Mouse (Mus musculus) thymus, postnatal 14 days (tissue): ENCODE results near the gene Tiprl.

Source experiments
- DNase-seq: peaks from one replicate; pipeline ENCODE4 v3.0.0; 2021

Gene Tiprl

DNA sequence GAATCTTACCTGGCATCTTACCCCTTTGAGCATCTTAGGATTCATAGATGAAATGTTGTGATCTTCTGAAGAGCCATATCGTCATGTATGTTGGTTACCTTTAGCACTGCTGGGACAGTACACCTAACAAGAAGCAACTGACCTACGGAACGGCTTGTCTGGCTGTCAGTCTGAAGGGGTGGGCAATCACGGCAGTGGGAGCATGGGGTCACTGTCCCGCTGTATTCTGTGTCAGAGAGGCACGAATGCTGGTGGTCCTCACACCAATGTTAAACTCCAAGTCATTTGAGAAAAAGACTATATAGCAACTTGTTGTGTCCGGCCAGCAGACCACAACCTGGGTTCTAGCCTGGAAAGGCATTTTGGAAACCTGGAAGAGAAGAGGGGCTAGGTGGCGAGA is 65.5 kb downstream of the Tiprl start:
- no peak for DNase-seq

DNA sequence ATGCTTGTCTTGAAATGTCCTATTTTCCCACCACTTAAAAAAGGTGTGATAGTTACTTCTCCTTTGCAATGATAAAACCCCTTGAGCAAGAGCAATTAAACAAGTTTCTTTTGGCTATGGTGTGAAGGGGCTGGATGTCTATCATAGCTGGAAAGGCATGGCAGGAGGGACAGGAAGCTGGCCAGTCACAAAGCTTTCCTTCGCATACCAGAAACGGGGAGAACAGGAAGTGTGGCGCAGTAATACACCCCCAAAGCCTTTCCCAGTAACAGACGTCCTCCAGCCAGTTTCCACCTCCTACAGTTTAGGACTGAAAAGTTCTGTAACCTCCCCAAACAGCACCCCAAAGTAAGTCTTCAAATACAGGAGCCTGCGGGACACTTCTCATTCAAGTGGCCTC is 66.6 kb downstream of the Tiprl start:
- no peak for DNase-seq

DNA sequence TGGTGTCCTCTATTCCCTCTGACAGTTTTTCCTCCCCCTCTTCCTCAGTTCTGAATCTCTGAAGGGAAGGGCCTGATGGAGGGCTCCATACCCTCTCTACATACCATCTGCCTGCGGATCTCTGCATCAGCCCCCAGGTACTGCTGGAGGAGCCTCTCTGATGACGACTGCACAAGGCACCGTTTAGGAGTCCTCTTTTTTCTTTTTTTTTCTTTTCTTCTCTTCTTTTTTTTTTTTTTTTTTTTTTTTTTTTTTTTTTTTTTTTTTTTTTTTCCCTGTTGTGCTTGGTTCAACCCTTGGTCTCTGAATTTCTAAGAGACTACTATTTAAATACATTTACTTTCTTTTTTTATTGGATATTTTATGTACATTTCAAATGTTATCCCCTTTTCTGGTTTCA is 67.3 kb downstream of the Tiprl start:
- no peak for DNase-seq

DNA sequence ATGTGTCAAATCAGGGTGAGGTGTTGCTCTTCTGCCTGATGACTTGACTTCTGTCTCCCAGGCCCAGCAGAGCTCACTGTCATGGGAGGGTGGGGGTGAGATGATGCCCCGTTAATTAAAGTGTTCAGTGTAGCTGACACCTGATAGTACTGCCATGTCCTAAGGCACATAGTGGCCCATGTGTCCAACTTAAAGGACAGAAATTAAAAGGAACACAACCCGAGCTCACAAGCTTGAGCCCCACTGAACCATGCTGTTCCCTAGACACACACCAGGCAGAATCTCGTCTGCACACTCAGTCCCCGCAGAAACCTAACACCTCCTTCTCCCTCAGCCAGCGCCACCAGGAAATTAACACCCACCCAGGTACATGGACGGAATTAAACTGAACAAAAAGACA is 71.9 kb downstream of the Tiprl start:
- DNase-seq = no peak
